Mouse (Mus musculus): ENCODE data around the gene Hnrnpf. TPM values are rescaled to one million over a fixed set of nuclear protein-coding genes. Genes with fewer than 3 reads are reported as not detected.
A peak's percentile ranks its signal among the peaks of the same experiment; 100 is the strongest.

The Hnrnpf gene
- polyA plus RNA-seq, 1 experiment = 142 TPM

- Histone ChIP-seq H3K36me3 (ENCODE audit: control insufficient read depth, insufficient read depth, low read length) (no peaks in the 10 kb centered on the region), H3K4me1 (ENCODE audit: control insufficient read depth, insufficient read depth, low read length) (peaks cover 3% of the 10 kb centered on the region; the same call in 1 of the 2 replicates), H3K27ac (ENCODE audit: insufficient read depth, low read depth, low read length) (peak overlapping the region; percentile 74), H3K27me3 (replicated peaks; ENCODE audit: control insufficient read depth, insufficient read depth, low read length) (no peaks in the 10 kb centered on the region), H3K4me3 (ENCODE audit: insufficient read depth, low read depth, low read length) (peak overlapping the region; percentile 82)
- 16% methylated on average over 3 of the region's 3 CpGs for WGBS
- TF ChIP-seq CTCF (conservative IDR thresholded peaks at IDR 0.05; ENCODE audit: insufficient read depth, insufficient read length, low read depth, low read length) (no peak), POLR2A (IDR thresholded peaks at IDR 0.05; ENCODE audit: low read depth, low read length) (no peak)
- peak; percentile 19 for DNase-seq
These were observed 19.7 kb upstream of the Hnrnpf start for GRCm38 (mm10) chr6:117880394-117880838.

- 87% methylated on average over 7 of the region's 7 CpGs for WGBS
- no peaks in the 10 kb centered on the region for H3K36me3 ChIP-seq (ENCODE audit: control insufficient read depth, insufficient read depth, low read length)
- H3K4me1 ChIP-seq (ENCODE audit: control insufficient read depth, insufficient read depth, low read length) = peaks cover 3% of the 10 kb centered on the region; the same call in 1 of the 2 replicates
- DNase-seq = no peak
- H3K27me3 ChIP-seq (replicated peaks; ENCODE audit: control insufficient read depth, insufficient read depth, low read length) = no peaks in the 10 kb centered on the region
- H3K4me3 ChIP-seq (ENCODE audit: insufficient read depth, low read depth, low read length) = no peak overlapping the region
- H3K27ac ChIP-seq (ENCODE audit: insufficient read depth, low read depth, low read length) = no peak overlapping the region
- TF ChIP-seq CTCF (conservative IDR thresholded peaks at IDR 0.05; ENCODE audit: insufficient read depth, insufficient read length, low read depth, low read length) (no peak), POLR2A (IDR thresholded peaks at IDR 0.05; ENCODE audit: low read depth, low read length) (no peak)
These were observed 18.9 kb upstream of the Hnrnpf start for GRCm38 (mm10) chr6:117881229-117881628.

- no peaks in the 10 kb centered on the region for H3K27me3 ChIP-seq (replicated peaks; ENCODE audit: control insufficient read depth, insufficient read depth, low read length)
- WGBS = 72% methylated on average over 7 of the region's 7 CpGs
- no peaks in the 10 kb centered on the region for H3K36me3 ChIP-seq (ENCODE audit: control insufficient read depth, insufficient read depth, low read length)
- DNase-seq = no peak
- peaks cover 3% of the 10 kb centered on the region; the same call in 1 of the 2 replicates for H3K4me1 ChIP-seq (ENCODE audit: control insufficient read depth, insufficient read depth, low read length)
- no peak overlapping the region for H3K27ac ChIP-seq (ENCODE audit: insufficient read depth, low read depth, low read length)
- H3K4me3 ChIP-seq (ENCODE audit: insufficient read depth, low read depth, low read length) = no peak overlapping the region
- TF ChIP-seq CTCF (conservative IDR thresholded peaks at IDR 0.05; ENCODE audit: insufficient read depth, insufficient read length, low read depth, low read length) (no peak), POLR2A (IDR thresholded peaks at IDR 0.05; ENCODE audit: low read depth, low read length) (no peak)
These were observed 18.1 kb upstream of the Hnrnpf start for GRCm38 (mm10) chr6:117881997-117882396.

DNA sequence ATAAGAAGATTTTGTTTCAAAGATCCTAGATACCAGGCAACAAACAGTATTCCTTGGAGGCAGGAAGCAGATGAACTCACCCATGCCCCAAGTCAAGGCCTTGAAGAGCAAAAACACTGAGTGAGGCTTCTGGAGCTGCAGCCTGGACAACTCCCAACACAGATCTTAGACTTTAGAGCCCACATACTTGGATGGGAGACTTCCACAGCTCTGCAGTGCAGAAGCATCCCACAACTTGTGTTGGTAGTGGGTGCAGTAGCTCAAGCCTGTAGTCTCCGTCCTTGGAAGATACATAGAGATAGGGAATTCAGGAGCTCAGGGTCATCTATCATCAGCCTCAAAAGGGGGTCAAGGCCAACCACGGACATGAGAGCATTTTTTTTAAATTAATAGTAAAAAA lies 14.2 kb upstream of the Hnrnpf start:
- 92% methylated on average over 2 of the region's 2 CpGs for WGBS
- DNase-seq = no peak
- Histone ChIP-seq H3K27me3 (replicated peaks; ENCODE audit: control insufficient read depth, insufficient read depth, low read length) (no peaks in the 10 kb centered on the region), H3K36me3 (ENCODE audit: control insufficient read depth, insufficient read depth, low read length) (no peaks in the 10 kb centered on the region), H3K4me3 (ENCODE audit: insufficient read depth, low read depth, low read length) (no peak overlapping the region), H3K4me1 (ENCODE audit: control insufficient read depth, insufficient read depth, low read length) (no peaks in the 10 kb centered on the region), H3K27ac (ENCODE audit: insufficient read depth, low read depth, low read length) (no peak overlapping the region)
- TF ChIP-seq POLR2A (IDR thresholded peaks at IDR 0.05; ENCODE audit: low read depth, low read length) (no peak), CTCF (conservative IDR thresholded peaks at IDR 0.05; ENCODE audit: insufficient read depth, insufficient read length, low read depth, low read length) (no peak)

GRCm38 (mm10) chr6:117888032-117888431 lies 12.1 kb upstream of the Hnrnpf start:
- no peaks in the 10 kb centered on the region for H3K27me3 ChIP-seq (replicated peaks; ENCODE audit: control insufficient read depth, insufficient read depth, low read length)
- TF ChIP-seq POLR2A (IDR thresholded peaks at IDR 0.05; ENCODE audit: low read depth, low read length) (no peak), CTCF (conservative IDR thresholded peaks at IDR 0.05; ENCODE audit: insufficient read depth, insufficient read length, low read depth, low read length) (no peak)
- no peak for DNase-seq
- 62% methylated on average over 1 of the region's 1 CpGs for WGBS
- no peak overlapping the region for H3K27ac ChIP-seq (ENCODE audit: insufficient read depth, low read depth, low read length)
- H3K4me1 ChIP-seq (ENCODE audit: control insufficient read depth, insufficient read depth, low read length) = no peaks in the 10 kb centered on the region
- H3K4me3 ChIP-seq (ENCODE audit: insufficient read depth, low read depth, low read length) = no peak overlapping the region
- H3K36me3 ChIP-seq (ENCODE audit: control insufficient read depth, insufficient read depth, low read length) = no peaks in the 10 kb centered on the region

GRCm38 (mm10) chr6:117888642-117889096 lies 11.5 kb upstream of the Hnrnpf start:
- TF ChIP-seq POLR2A (IDR thresholded peaks at IDR 0.05; ENCODE audit: low read depth, low read length) (no peak), CTCF (conservative IDR thresholded peaks at IDR 0.05; ENCODE audit: insufficient read depth, insufficient read length, low read depth, low read length) (no peak)
- DNase-seq = no peak
- H3K4me1 ChIP-seq (ENCODE audit: control insufficient read depth, insufficient read depth, low read length) = no peaks in the 10 kb centered on the region
- no peak overlapping the region for H3K27ac ChIP-seq (ENCODE audit: insufficient read depth, low read depth, low read length)
- H3K4me3 ChIP-seq (ENCODE audit: insufficient read depth, low read depth, low read length) = no peak overlapping the region
- no peaks in the 10 kb centered on the region for H3K27me3 ChIP-seq (replicated peaks; ENCODE audit: control insufficient read depth, insufficient read depth, low read length)
- no peaks in the 10 kb centered on the region for H3K36me3 ChIP-seq (ENCODE audit: control insufficient read depth, insufficient read depth, low read length)
- 81% methylated on average over 2 of the region's 2 CpGs for WGBS

- no peak for DNase-seq
- H3K27ac ChIP-seq (ENCODE audit: insufficient read depth, low read depth, low read length) = no peak overlapping the region
These were observed 9.9 kb upstream of the Hnrnpf start for GRCm38 (mm10) chr6:117890257-117890656.

More at GRCm38 (mm10) chr6:117890257-117890656, 9.9 kb upstream of the Hnrnpf start:
- WGBS = 83% methylated on average over 6 of the region's 6 CpGs
- TF ChIP-seq CTCF (conservative IDR thresholded peaks at IDR 0.05; ENCODE audit: insufficient read depth, insufficient read length, low read depth, low read length) = no peak
- TF ChIP-seq POLR2A (IDR thresholded peaks at IDR 0.05; ENCODE audit: low read depth, low read length) = no peak
- H3K4me1 ChIP-seq (ENCODE audit: control insufficient read depth, insufficient read depth, low read length) = no peaks in the 10 kb centered on the region
- no peaks in the 10 kb centered on the region for H3K27me3 ChIP-seq (replicated peaks; ENCODE audit: control insufficient read depth, insufficient read depth, low read length)
- no peak overlapping the region for H3K4me3 ChIP-seq (ENCODE audit: insufficient read depth, low read depth, low read length)
- no peaks in the 10 kb centered on the region for H3K36me3 ChIP-seq (ENCODE audit: control insufficient read depth, insufficient read depth, low read length)

Data from kidney, adult 2 months (tissue).